Mouse (Mus musculus) spleen, adult 2 months (tissue): ENCODE measurements around the gene Slc8b1. TPM values are rescaled to one million over a fixed set of nuclear protein-coding genes. Genes with fewer than 3 reads are reported as not detected.

Experiments used
- DNase-seq, 2 experiments: peaks; one replicate each; pipeline versions ENCODE4 v3.0.0 to v3.0.0-alpha.2; 2012 to 2021; ENCODE audit warnings: low spot score in 2 of 2, low read depth in 1 of 2
- H3K27ac ChIP-seq: fragments of 200-500 bp; 2 replicates; pipeline ENCODE4 v1.5.1; 2012; ENCODE audit warnings: low read length, inconsistent platforms; ENCODE audit not compliant: insufficient read depth
- H3K27me3 ChIP-seq: fragments of 200-500 bp; 2 replicates; pipeline ENCODE4 v1.6.1; 2012; ENCODE audit warnings: mild to moderate bottlenecking, moderate library complexity, low read length, inconsistent platforms; ENCODE audit not compliant: control insufficient read depth, insufficient read depth
- H3K36me3 ChIP-seq: fragments of 200-500 bp; 2 replicates; pipeline ENCODE4 v1.6.1; 2012; ENCODE audit warnings: mild to moderate bottlenecking, low read length, inconsistent platforms; ENCODE audit not compliant: control insufficient read depth, insufficient read depth
- H3K4me1 ChIP-seq: fragments of 200-500 bp; 2 replicates; pipeline ENCODE4 v1.6.1; 2011; ENCODE audit warnings: inconsistent platforms; ENCODE audit not compliant: control insufficient read depth, insufficient read depth, insufficient read length
- H3K4me3 ChIP-seq: fragments of 200-500 bp; 2 replicates; pipeline ENCODE4 v1.5.1; 2011; ENCODE audit warnings: mild to moderate bottlenecking, inconsistent platforms; ENCODE audit not compliant: insufficient read depth, insufficient read length; ENCODE audit errors: extremely low read depth
- CTCF ChIP-seq: fragments of 200-500 bp; IDR thresholded peaks from 2 replicates; pipeline ENCODE4 v1.5.1; 2011; ENCODE audit warnings: mild to moderate bottlenecking, inconsistent platforms; ENCODE audit not compliant: insufficient read depth, insufficient read length, insufficient replicate concordance; ENCODE audit errors: extremely low read depth
- POLR2A ChIP-seq: fragments of 200-500 bp; IDR thresholded peaks from 2 replicates; pipeline ENCODE4 v1.6.1; 2011; ENCODE audit warnings: low read depth, low read length, inconsistent platforms
- WGBS: fragments of 180-500 bp; shearing (Covaris S2); methylation state at CpG from one replicate; pipeline ENCODE4 v1.1.7; 2018; 5-methylcytosine and 5-hydroxymethylcytosine counted together
- polyA plus RNA-seq: library from polyadenylated mRNA; depleted of rRNA; stranded (reverse); fragments of >200 nt; gene quantifications from 2 replicates; pipeline ENCODE4 v1.2.3, GENCODE M21; 2012

Gene Slc8b1
- polyA plus RNA-seq, 1 experiment, result 52.0 TPM

GRCm38 (mm10) chr5:120555871-120556270 is 44.9 kb downstream of the Slc8b1 start:
- DNase-seq, result no peak
- Histone ChIP-seq H3K27me3 (no peaks in the 10 kb centered on the region), H3K4me3 (no peak overlapping the region), H3K36me3 (peaks cover 32% of the 10 kb centered on the region), H3K4me1 (no peaks in the 10 kb centered on the region; the same call in 1 of the 2 replicates), H3K27ac (no peak overlapping the region)
- 96% methylated on average over 24 of the region's 24 CpGs for WGBS
- TF ChIP-seq POLR2A (no peak), CTCF (no peak)

- TF ChIP-seq POLR2A (no peak), CTCF (no peak)
- Histone ChIP-seq H3K27ac (no peak overlapping the region), H3K4me1 (peaks cover 6% of the 10 kb centered on the region), H3K36me3 (peaks cover 30% of the 10 kb centered on the region), H3K4me3 (no peak overlapping the region), H3K27me3 (no peaks in the 10 kb centered on the region)
- WGBS, result 80% methylated on average over 8 of the region's 8 CpGs
- no peak for DNase-seq
Measured at GRCm38 (mm10) chr5:120558041-120558440, 47.1 kb downstream of the Slc8b1 start.

DNA sequence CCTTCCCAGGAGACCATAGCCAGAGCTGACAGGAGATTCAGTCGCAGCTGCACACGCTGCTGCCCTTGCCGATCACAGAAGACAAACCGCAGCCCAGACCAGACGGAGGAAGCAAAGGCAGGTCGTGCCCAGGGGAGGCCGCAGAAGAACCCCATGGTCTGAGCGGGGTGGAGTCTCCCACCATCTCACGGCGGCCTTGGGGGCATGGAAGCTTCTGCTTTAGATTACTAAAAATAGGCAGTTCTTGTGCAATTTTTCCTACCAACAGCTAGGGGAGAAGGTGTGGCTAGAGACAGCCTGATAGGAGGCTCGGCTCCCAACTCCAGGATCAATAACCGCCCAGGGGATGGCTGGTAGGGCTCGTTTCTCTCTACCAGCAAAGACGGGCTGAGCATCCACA is 47.8 kb downstream of the Slc8b1 start:
- peak in 1 of 2 experiments; percentile 29 for DNase-seq
- 21% methylated on average over 14 of the region's 14 CpGs for WGBS
- H3K4me1 ChIP-seq, result peaks cover 6% of the 10 kb centered on the region
- H3K4me3 ChIP-seq, result no peak overlapping the region
- peaks cover 23% of the 10 kb centered on the region for H3K36me3 ChIP-seq
- no peak for TF ChIP-seq POLR2A
- TF ChIP-seq CTCF, result no peak
- no peaks in the 10 kb centered on the region for H3K27me3 ChIP-seq
- no peak overlapping the region for H3K27ac ChIP-seq

DNA sequence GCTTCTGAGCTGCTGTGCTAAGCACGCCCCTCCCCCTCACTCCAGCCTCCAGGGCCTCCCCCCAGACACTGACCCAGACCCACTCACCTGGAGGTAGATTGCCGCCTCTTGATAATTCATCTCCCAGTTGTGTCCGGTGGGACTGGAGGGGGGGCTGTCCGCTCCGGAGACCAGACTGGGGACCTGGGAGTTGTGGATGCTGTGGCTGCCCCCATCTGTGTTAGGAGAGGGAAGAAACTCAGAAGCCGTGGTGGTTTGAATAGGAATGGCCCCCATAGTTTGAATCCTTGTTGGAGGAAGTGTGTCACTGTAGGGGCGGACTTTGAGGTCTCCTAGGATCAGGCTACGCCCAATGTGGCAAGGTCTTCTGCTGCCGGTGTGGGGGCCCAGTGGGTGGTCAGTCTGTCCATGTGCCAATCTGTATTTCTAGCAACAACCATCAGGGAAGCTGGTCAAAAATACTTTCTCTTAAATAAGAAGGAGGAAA is 49.2 kb downstream of the Slc8b1 start:
- DNase-seq, result no peak
- WGBS, result 67% methylated on average over 9 of the region's 9 CpGs
- TF ChIP-seq CTCF, result no peak
- TF ChIP-seq POLR2A, result no peak
- H3K4me1 ChIP-seq, result peaks cover 6% of the 10 kb centered on the region
- H3K36me3 ChIP-seq, result peaks cover 15% of the 10 kb centered on the region
- no peaks in the 10 kb centered on the region for H3K27me3 ChIP-seq
- no peak overlapping the region for H3K27ac ChIP-seq
- H3K4me3 ChIP-seq, result no peak overlapping the region

DNA sequence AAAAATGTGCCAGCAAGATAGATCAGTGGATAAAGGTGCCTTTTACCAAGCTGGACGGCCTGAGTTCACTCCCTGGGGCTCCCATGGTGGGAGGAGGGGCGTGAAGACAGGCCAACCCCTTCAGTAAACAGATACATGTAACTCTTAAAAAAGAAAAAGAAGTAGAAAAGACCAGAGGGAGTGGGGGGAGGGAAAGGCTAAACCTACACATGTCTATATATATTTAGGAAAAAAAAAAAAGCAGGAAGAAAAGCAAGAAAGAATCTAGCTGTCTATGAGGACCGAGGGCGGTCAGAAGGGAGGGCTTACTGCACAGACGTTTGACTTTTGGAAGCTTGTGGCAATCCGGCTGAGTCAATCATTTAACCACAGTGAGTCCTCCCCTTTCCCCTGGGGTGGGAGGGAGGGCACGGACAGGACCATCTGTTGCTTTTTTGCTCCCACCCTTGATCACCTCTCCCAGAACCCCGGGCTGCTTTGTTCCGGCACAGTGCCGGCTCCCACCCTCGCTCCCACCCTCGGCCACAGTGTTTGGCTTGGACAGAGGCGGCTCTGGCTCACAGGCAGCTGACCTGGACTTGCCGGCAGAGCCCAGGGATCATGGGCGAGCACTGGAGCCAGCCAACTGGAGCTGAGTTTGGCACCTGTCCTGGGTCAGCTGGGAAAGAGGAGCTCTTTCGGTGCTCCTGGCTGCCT is 49.8 kb downstream of the Slc8b1 start:
- Histone ChIP-seq H3K36me3 (peaks cover 10% of the 10 kb centered on the region), H3K27ac (no peak overlapping the region), H3K4me1 (peaks cover 6% of the 10 kb centered on the region), H3K27me3 (no peaks in the 10 kb centered on the region), H3K4me3 (no peak overlapping the region)
- DNase-seq, result no peak
- 14% methylated on average over 16 of the region's 16 CpGs for WGBS
- TF ChIP-seq POLR2A (no peak), CTCF (no peak)

DNA sequence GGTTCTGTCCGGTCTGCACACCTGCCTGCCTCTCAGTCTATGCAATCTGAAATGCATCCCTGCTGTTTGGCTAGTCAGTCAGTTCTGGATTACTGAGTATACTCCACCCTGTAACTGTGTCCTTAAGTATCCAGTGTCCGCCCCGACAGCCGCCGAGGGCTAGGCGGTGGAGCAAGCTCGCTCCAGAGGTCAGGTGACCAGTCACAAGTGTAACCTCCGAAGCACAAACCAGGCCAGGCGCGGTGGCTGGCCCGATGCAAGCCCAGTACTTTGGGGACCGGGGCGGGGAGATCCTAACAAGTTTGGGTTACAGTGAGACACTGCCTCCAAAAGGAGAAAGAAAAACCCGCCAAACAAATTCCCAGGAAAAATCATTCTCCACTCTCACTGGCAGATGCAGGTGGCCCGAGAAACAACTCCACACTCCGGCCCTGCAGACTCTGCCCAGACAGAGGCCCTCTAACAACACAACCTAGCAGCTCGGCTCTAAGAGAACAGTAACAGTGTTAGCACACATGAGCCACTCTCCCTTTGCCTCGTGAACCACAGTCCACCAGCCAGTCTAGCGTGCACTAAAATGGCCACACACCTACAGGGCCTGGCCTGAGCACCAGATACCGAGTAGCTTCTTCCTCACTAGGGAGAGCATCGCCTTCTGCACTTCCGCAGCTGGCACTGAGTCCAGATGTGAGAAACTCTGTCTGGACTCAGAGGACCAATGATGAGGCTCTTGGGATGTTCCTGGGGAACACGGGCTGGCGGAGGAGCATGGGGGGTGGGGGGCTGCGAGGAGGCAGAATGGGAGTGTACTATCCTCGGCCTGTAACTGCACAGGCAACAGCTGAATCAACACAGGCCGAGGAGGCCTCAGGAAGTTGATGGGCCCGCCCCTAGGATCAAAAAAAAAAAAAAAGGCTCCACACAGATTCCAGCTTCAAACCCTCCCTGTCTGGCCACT is 52.3 kb downstream of the Slc8b1 start:
- no peak for DNase-seq
- no peak overlapping the region for H3K27ac ChIP-seq

More for the DNA sequence above, 52.3 kb downstream of the Slc8b1 start:
- Histone ChIP-seq H3K36me3 (no peaks in the 10 kb centered on the region), H3K4me1 (peaks cover 6% of the 10 kb centered on the region), H3K27me3 (no peaks in the 10 kb centered on the region), H3K4me3 (no peak overlapping the region)
- TF ChIP-seq CTCF (no peak), POLR2A (no peak)
- 73% methylated on average over 28 of the region's 28 CpGs for WGBS
